Mouse (Mus musculus) MEL (cell line): Measurements from ENCODE around the gene Mtf2. TPM values are rescaled to one million over a fixed set of nuclear protein-coding genes. Genes with fewer than 3 reads are reported as not detected.

ENCODE experiments used
- DNase-seq: peaks from one replicate; pipeline ENCODE4 v3.0.0; 2011; ENCODE audit warnings: low read depth, low spot score
- H3K27ac ChIP-seq: 2 replicates; pipeline ENCODE4 v1.5.1; 2012; ENCODE audit warnings: low read depth, mild to moderate bottlenecking, control low read depth, low read length, moderate library complexity; ENCODE audit not compliant: control insufficient read depth
- H3K27me3 ChIP-seq, 2 experiments: fragments of 150-350 bp in 1 of 2; sonication (generic) in 1 of 2; 2 replicates each; pipeline ENCODE4 v1.6.1; 2012; ENCODE audit warnings: low read length in 2 of 2, mild to moderate bottlenecking in 2 of 2, improper control_type of control experiment in 1 of 2, moderate library complexity in 1 of 2; ENCODE audit not compliant: insufficient read depth in 2 of 2, control insufficient read depth in 1 of 2
- H3K36me3 ChIP-seq, 2 experiments: 2 replicates each; pipeline ENCODE4 v1.6.1; 2012 to 2014; ENCODE audit warnings: low read length in 2 of 2, improper control_type of control experiment in 1 of 2, inconsistent platforms in 1 of 2, mild to moderate bottlenecking in 1 of 2; ENCODE audit not compliant: insufficient read depth in 2 of 2, control insufficient read depth in 1 of 2
- H3K4me1 ChIP-seq, 2 experiments: fragments of 150-350 bp in 1 of 2; sonication (generic) in 1 of 2; 2 replicates each; pipeline ENCODE4 v1.6.1; 2012; ENCODE audit warnings: low read length in 2 of 2, improper control_type of control experiment in 1 of 2, mild to moderate bottlenecking in 1 of 2; ENCODE audit not compliant: insufficient read depth in 2 of 2, control insufficient read depth in 1 of 2
- H3K4me3 ChIP-seq, 2 experiments: fragments of 150-350 bp in 1 of 2; sonication (generic) in 1 of 2; 2 replicates each; pipeline ENCODE4 v1.5.1; 2012; ENCODE audit warnings: low read depth in 2 of 2, low read length in 2 of 2, mild to moderate bottlenecking in 2 of 2, moderate library complexity in 2 of 2, control low read depth in 1 of 2, improper control_type of control experiment in 1 of 2; ENCODE audit not compliant: control insufficient read depth in 1 of 2, insufficient read depth in 1 of 2
- H3K79me2 ChIP-seq: 2 replicates; pipeline ENCODE4 v1.6.1; 2012; ENCODE audit warnings: mild to moderate bottlenecking, low read length, moderate library complexity; ENCODE audit not compliant: control insufficient read depth, poor library complexity, insufficient read depth
- H3K9ac ChIP-seq: 2 replicates; pipeline ENCODE4 v1.6.1; 2012; ENCODE audit warnings: low read depth, mild to moderate bottlenecking, control low read depth, low read length, moderate library complexity; ENCODE audit not compliant: control insufficient read depth, poor library complexity, severe bottlenecking
- H3K9me3 ChIP-seq: fragments of 150-350 bp; sonication (generic); replicated peaks from 2 replicates; pipeline ENCODE4 v1.6.1; 2012; ENCODE audit warnings: mild to moderate bottlenecking, low read length, improper control_type of control experiment, moderate library complexity; ENCODE audit not compliant: insufficient read depth
- BHLHE40 ChIP-seq: IDR thresholded peaks from 2 replicates; pipeline ENCODE4 v1.6.1; 2012; ENCODE audit warnings: low read depth, mild to moderate bottlenecking, inconsistent platforms, low read length, improper control_type of control experiment, borderline replicate concordance
- CTCF ChIP-seq, 3 experiments: IDR thresholded peaks in 2 of 3; conservative IDR thresholded peaks in 1 of 3; 2 replicates each; pipeline ENCODE4 v1.5.1; 2011 to 2012; ENCODE audit warnings: low read length in 3 of 3, low read depth in 2 of 3, mild to moderate bottlenecking in 2 of 3, improper control_type of control experiment in 1 of 3, inconsistent platforms in 1 of 3, mixed read lengths in 1 of 3, moderate library complexity in 1 of 3; ENCODE audit not compliant: control insufficient read depth in 1 of 3, insufficient read depth in 1 of 3, poor library complexity in 1 of 3, severe bottlenecking in 1 of 3
- ELF1 ChIP-seq: IDR thresholded peaks from 2 replicates; pipeline ENCODE4 v1.6.1; 2014; ENCODE audit warnings: low read depth, mild to moderate bottlenecking, inconsistent platforms, low read length, improper control_type of control experiment, moderate library complexity
- ETS1 ChIP-seq: IDR thresholded peaks from 2 replicates; pipeline ENCODE4 v1.6.1; 2012; ENCODE audit warnings: low read depth, mild to moderate bottlenecking, inconsistent platforms, low read length, improper control_type of control experiment, moderate library complexity
- GABPA ChIP-seq: IDR thresholded peaks from 2 replicates; pipeline ENCODE4 v1.6.1; 2012; ENCODE audit warnings: low read depth, mild to moderate bottlenecking, inconsistent platforms, low read length, improper control_type of control experiment, moderate library complexity
- JUND ChIP-seq: IDR thresholded peaks from 2 replicates; pipeline ENCODE4 v1.6.1; 2011; ENCODE audit warnings: low read depth, mild to moderate bottlenecking, improper control_type of control experiment, low read length
- MAX ChIP-seq: IDR thresholded peaks from 2 replicates; pipeline ENCODE4 v1.6.1; 2011; ENCODE audit warnings: low read length, improper control_type of control experiment
- MAZ ChIP-seq: IDR thresholded peaks from 2 replicates; pipeline ENCODE4 v1.6.1; 2012; ENCODE audit warnings: low read depth, mild to moderate bottlenecking, inconsistent platforms, low read length, improper control_type of control experiment
- RAD21 ChIP-seq: IDR thresholded peaks from 2 replicates; pipeline ENCODE4 v1.6.1; 2011; ENCODE audit warnings: mild to moderate bottlenecking, low read depth, low read length, improper control_type of control experiment
- SIN3A ChIP-seq: IDR thresholded peaks from 2 replicates; pipeline ENCODE4 v1.6.1; 2012; ENCODE audit warnings: low read length, improper control_type of control experiment, inconsistent platforms
- USF2 ChIP-seq, 2 experiments: IDR thresholded peaks; 2 replicates each; pipeline ENCODE4 v1.6.1; 2011 to 2012; ENCODE audit warnings: improper control_type of control experiment in 2 of 2, low read length in 2 of 2, borderline replicate concordance in 1 of 2, inconsistent platforms in 1 of 2, low read depth in 1 of 2, mild to moderate bottlenecking in 1 of 2; ENCODE audit not compliant: insufficient read depth in 1 of 2
- ZKSCAN1 ChIP-seq: IDR thresholded peaks from 2 replicates; pipeline ENCODE4 v1.6.1; 2012; ENCODE audit warnings: low read depth, mild to moderate bottlenecking, inconsistent platforms, low read length, improper control_type of control experiment, moderate library complexity
- ZMIZ1 ChIP-seq: IDR thresholded peaks from 2 replicates; pipeline ENCODE4 v1.6.1; 2012; ENCODE audit warnings: low read depth, mild to moderate bottlenecking, inconsistent platforms, low read length, improper control_type of control experiment, moderate library complexity
- polyA plus RNA-seq, 2 experiments: library from polyadenylated mRNA; stranded (reverse) in 1 of 2; unstranded in 1 of 2; fragments of >175 nt in 1 of 2; fragments of >200 nt in 1 of 2; gene quantifications; 2 replicates each; pipeline versions ENCODE4 v1.2.1 to v1.2.4; 2012; ENCODE audit warnings: low replicate concordance in 2 of 2, low read depth in 1 of 2; ENCODE audit not compliant: insufficient read length in 2 of 2, insufficient read depth in 1 of 2, missing spikeins in 1 of 2
- total RNA-seq: library from RNA; depleted of rRNA; stranded (reverse); fragments of 300-350 nt; gene quantifications from 2 replicates; pipeline ENCODE4 v1.2.3, GENCODE M21; 2012

The Mtf2 gene
- total and polyA plus RNA-seq, 3 experiments: 69.9 to 263 (median 99.7) TPM

- no peak for TF ChIP-seq RAD21
- TF ChIP-seq ELF1: no peak
These were observed 43.9 kb downstream of the Mtf2 start (continued) for GRCm38 (mm10) chr5:108109346-108109745.

DNA sequence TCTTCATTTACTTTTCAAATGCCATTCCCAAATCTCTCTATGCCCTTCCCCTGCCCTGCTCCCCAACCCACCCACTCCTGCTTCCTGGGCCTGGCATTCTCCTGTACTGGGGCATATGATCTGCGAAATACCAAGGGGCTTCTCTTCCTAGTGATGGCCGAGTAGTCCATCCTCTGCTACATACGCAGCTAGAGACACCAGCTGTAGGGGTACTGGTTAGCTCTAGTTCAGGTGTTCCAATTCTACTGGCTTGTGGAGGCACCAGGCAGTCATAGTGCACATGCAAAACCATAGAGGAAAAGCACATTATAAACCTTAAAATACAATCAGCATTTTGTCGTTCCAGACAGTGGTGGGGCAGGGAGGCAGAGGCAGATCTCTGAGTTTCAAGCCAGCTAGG, 52.2 kb downstream of the Mtf2 start:
- Histone ChIP-seq H3K79me2 (no peaks in the 10 kb centered on the region), H3K27ac (no peak overlapping the region), H3K27me3 (no peaks in the 10 kb centered on the region), H3K9me3 (no peaks in the 10 kb centered on the region), H3K9ac (no peak overlapping the region), H3K36me3 (peaks cover 0 to 4% of the 10 kb centered on the region in 2 experiments; a peak in 1 of 4 replicates), H3K4me1 (no peaks in the 10 kb centered on the region), H3K4me3 (no peak overlapping the region)
- no peak for DNase-seq
- TF ChIP-seq MAX: no peak
- TF ChIP-seq ZKSCAN1: no peak
- TF ChIP-seq GABPA: no peak
- TF ChIP-seq ETS1: no peak
- TF ChIP-seq JUND: no peak
- TF ChIP-seq BHLHE40: no peak
- TF ChIP-seq MAZ: no peak
- no peak for TF ChIP-seq SIN3A

DNA sequence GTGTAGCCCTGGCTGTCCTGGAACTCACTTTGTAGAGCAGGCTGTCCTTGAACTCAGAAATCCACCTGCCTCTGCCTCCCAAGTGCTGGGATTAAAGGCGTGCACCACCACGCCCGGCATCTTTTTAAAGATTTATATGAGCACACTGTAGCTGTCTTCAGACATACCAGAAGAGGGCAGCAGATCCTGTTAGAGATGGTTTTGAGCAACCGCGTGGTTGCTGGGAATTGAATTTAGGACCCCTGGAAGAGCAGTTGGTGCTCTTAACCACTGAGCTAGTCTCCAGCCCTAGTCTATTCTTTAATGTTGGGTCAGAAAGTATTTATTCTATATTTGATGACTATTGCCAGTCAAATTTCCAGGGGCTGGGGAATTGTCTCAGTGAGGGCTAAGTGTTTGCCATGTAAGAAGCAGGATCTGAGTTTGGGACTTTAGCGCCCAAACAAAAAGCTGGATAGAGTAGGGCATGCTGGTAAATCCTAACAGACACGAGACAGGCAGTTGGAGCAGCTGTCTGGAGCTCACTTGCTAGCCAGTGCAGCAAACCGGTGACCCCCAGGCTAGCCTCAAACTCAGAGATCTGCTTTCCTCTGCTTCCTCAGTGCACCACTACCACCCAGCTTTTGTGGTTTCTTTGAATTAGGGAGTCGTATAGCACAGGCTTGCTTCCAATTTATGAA, 54.9 kb downstream of the Mtf2 start:
- Histone ChIP-seq H3K9me3 (no peaks in the 10 kb centered on the region), H3K4me3 (no peak overlapping the region), H3K27me3 (no peaks in the 10 kb centered on the region), H3K9ac (no peak overlapping the region), H3K79me2 (no peaks in the 10 kb centered on the region), H3K27ac (no peak overlapping the region), H3K36me3 (peaks cover 0 to 9% of the 10 kb centered on the region in 2 experiments; a peak in 2 of 4 replicates), H3K4me1 (no peaks in the 10 kb centered on the region)
- peak; percentile 13 for TF ChIP-seq RAD21
- no peak for TF ChIP-seq USF2 (IDR thresholded peaks at IDR 0.05; ENCODE audit: borderline replicate concordance in 1 of 2, insufficient read depth in 1 of 2, low read depth in 1 of 2, low read length in 2 of 2)
- TF ChIP-seq CTCF (IDR thresholded peaks at IDR 0.05 in 2 of 3, conservative IDR thresholded peaks at IDR 0.05 in 1 of 3; ENCODE audit: control insufficient read depth in 1 of 3, insufficient read depth in 1 of 3, low read depth in 2 of 3, low read length in 3 of 3, poor library complexity in 1 of 3, severe bottlenecking in 1 of 3): peak in 1 of 3 experiments; percentile 19; a peak in 2 of 6 replicates
- no peak for TF ChIP-seq ZMIZ1
- DNase-seq: peak; percentile 49
